Mouse (Mus musculus) liver, embryonic 14.5 days (tissue): ENCODE results near the gene Abca4.

ENCODE experiments used
- CTCF ChIP-seq: IDR thresholded peaks from 2 replicates; pipeline ENCODE4 v1.5.1; 2016; ENCODE audit warnings: antibody characterized with exemption, low read depth, control low read depth
- EP300 ChIP-seq: IDR thresholded peaks from 2 replicates; pipeline ENCODE4 v1.6.1; 2016; ENCODE audit warnings: antibody characterized with exemption, low read depth

DNA sequence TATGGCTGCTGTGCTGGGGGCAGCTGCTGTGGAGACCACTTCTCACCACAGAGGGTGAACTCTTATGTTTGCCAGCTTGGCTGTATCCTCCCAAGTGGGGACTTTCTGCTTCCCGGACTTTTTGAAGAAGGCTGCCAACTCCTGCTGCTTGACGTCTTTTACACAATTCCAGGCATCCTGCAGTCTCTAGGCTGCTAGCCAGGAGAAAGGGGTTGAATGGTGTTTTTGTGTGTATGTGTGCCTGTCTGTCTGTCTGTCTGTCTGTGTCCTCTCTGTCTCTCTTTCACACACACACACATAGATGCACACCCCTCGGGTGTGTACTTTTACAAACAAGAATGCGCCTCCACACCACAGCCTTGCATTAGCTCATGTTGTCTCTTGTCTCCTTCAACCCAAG is 108.2 kb downstream of the Abca4 start:
- TF ChIP-seq EP300 = no peak
- TF ChIP-seq CTCF = no peak
